ENCODE assay signal across 11 mouse cellular contexts in genomic region chr8:128404876-128405275, GRCm38 (mm10). TPM values are rescaled to one million over a fixed set of nuclear protein-coding genes. Genes with fewer than 3 reads are reported as not detected.
DNase-seq lines count a peak whose midpoint lies in the region.
"Had no signal": no experiment of that assay in that cellular context is flagged by ENCODE, and none has a peak within 500 bp of the region (broad histone marks: within the 10 kb centered on the region; RNA-seq: fewer than 3 reads in every experiment).

No protein-coding gene starts in this region.

- DNase-seq in adrenal gland, adult 2 months: peak; percentile 33
- DNase-seq in adrenal gland, adult 18-20 months (ENCODE audit: low spot score in 2 of 2): no peak
- peak; percentile 91 for DNase-seq in heart, adult 11 months
- DNase-seq in heart, postnatal 10 days: no peak
- peak; percentile 58 to 68 for DNase-seq in kidney, postnatal 25 days
- DNase-seq in kidney, adult 11 months: no peak
- DNase-seq in right cerebral cortex, postnatal 4 days: peak; percentile 13
- no peak for DNase-seq in right cerebral cortex, adult 2 months (ENCODE audit: low spot score in 2 of 2)
- DNase-seq: cerebellum, adult 9-10 months; embryo, embryonic 11 days had no signal

- intact Hi-C loops in heart, postnatal 10 days (cut with DNase I): no loop called here

RNA-seq across cellular contexts. Expression of gene Nrp1, which starts 46.5 kb away (rescaled TPM):
- 100 to 1,000 TPM in 1 of 2 experiments, 10 to 100 TPM in 1; 74.4 to 130 TPM for total RNA-seq in adrenal gland, adult 2 months (2021)
- polyA plus RNA-seq in adrenal gland, adult 2 months (2012; rRNA removed): 24.4 and 31.1 TPM in 2 replicates
- total RNA-seq in adrenal gland, adult 18-20 months (2021): 10 to 100 TPM; 72.6 to 94.3 TPM
- 100 to 1,000 TPM; 137 to 189 TPM for total RNA-seq in heart, postnatal 10 days (2021)
- polyA plus RNA-seq: G1E had no signal

Comparison
In these comparisons a context has a peak if more than half of its experiments do, and no peak if none do; other contexts are left out.
1. DNase-seq: peak in adrenal gland, adult 2 months (single experiment), heart, adult 11 months (single experiment), kidney, postnatal 25 days (2 of 2) and right cerebral cortex, postnatal 4 days (single experiment); none in adrenal gland, adult 18-20 months (0 of 2), heart, postnatal 10 days (0 of 2), kidney, adult 11 months (single experiment) and right cerebral cortex, adult 2 months (0 of 2).